Mouse (Mus musculus) forelimb bud, embryonic 11.5 days (tissue): ENCODE data around the gene B3gnt4.
A peak's percentile ranks its signal among the peaks of the same experiment; 100 is the strongest.
"Not testable (repeated sequence)": the region's sequence is repeated elsewhere in the genome, so short reads cannot be mapped to it uniquely, and the experiment has no call there.

Source experiments
- DNase-seq: peaks from one replicate; pipeline ENCODE4 v3.0.0-alpha.2; 2012; ENCODE audit warnings: low read depth, low spot score

Gene B3gnt4

GRCm38 (mm10) chr5:123510160-123510559, at the start of gene B3gnt4:
Gene B3gnt4, plus strand, starts transcription at chr5:123510460.
- no peak for DNase-seq

- DNase-seq, result no peak
These were observed 48.8 kb upstream of the B3gnt4 start for GRCm38 (mm10) chr5:123461420-123461819.

- DNase-seq, result no peak
These were observed 45.6 kb upstream of the B3gnt4 start for GRCm38 (mm10) chr5:123464638-123465037.

GRCm38 (mm10) chr5:123470784-123471400, 39.4 kb upstream of the B3gnt4 start:
- DNase-seq, result no peak

- no peak for DNase-seq
These were observed 36.4 kb upstream of the B3gnt4 start for GRCm38 (mm10) chr5:123473817-123474216.

- DNase-seq, result no peak
These were observed 22.4 kb upstream of the B3gnt4 start for GRCm38 (mm10) chr5:123487659-123488395.

GRCm38 (mm10) chr5:123489112-123489785, 21.0 kb upstream of the B3gnt4 start, which contains the start of the genes Lrrc43 and Il31:
Gene Lrrc43, plus strand, starts transcription at chr5:123489305.
Gene Il31, minus strand, starts transcription at chr5:123489489.
- peak; percentile 61 for DNase-seq

GRCm38 (mm10) chr5:123489935-123490334, 20.3 kb upstream of the B3gnt4 start:
- DNase-seq, result no peak

- DNase-seq, result no peak
These were observed 10.5 kb upstream of the B3gnt4 start for GRCm38 (mm10) chr5:123499717-123500116.

- DNase-seq, result no peak
These were observed 8.3 kb upstream of the B3gnt4 start for GRCm38 (mm10) chr5:123501973-123502372.

GRCm38 (mm10) chr5:123507936-123508723, 2.1 kb upstream of the B3gnt4 start:
- DNase-seq, result peak; percentile 97

GRCm38 (mm10) chr5:123508921-123509320, 1.3 kb upstream of the B3gnt4 start:
- no peak for DNase-seq

- not testable (repeated sequence) for DNase-seq
These were observed 1.2 kb downstream of the B3gnt4 start for GRCm38 (mm10) chr5:123511426-123511825.

GRCm38 (mm10) chr5:123512102-123512501, 1.8 kb downstream of the B3gnt4 start:
- no peak for DNase-seq

- no peak for DNase-seq
These were observed 4.6 kb downstream of the B3gnt4 start for GRCm38 (mm10) chr5:123514871-123515270.

GRCm38 (mm10) chr5:123520666-123521065, 10.4 kb downstream of the B3gnt4 start:
- no peak for DNase-seq

- DNase-seq, result no peak
These were observed 11.4 kb downstream of the B3gnt4 start for GRCm38 (mm10) chr5:123521621-123522020.

GRCm38 (mm10) chr5:123522166-123522565, 11.9 kb downstream of the B3gnt4 start:
- DNase-seq, result no peak

- peak; percentile 97 for DNase-seq
These were observed 13.6 kb downstream of the B3gnt4 start, which contains the start of gene Diablo for GRCm38 (mm10) chr5:123523692-123524392. Gene Diablo, minus strand, starts transcription at chr5:123524176.

- peak; percentile 73 for DNase-seq
These were observed 14.1 kb downstream of the B3gnt4 start for GRCm38 (mm10) chr5:123524393-123524750.

- no peak for DNase-seq
These were observed 15.0 kb downstream of the B3gnt4 start, which contains the start of gene Gm49027 for GRCm38 (mm10) chr5:123525281-123525680. Gene Gm49027, minus strand, starts transcription at chr5:123525488.
